Mouse (Mus musculus) induced T-regulatory cell, adult 2 months (primary cell): ENCODE measurements around the gene Lonp2.

ENCODE experiments used
- DNase-seq: peaks from one replicate; pipeline ENCODE4 v3.0.0-alpha.2; 2012; ENCODE audit warnings: low read depth

The Lonp2 gene

DNA sequence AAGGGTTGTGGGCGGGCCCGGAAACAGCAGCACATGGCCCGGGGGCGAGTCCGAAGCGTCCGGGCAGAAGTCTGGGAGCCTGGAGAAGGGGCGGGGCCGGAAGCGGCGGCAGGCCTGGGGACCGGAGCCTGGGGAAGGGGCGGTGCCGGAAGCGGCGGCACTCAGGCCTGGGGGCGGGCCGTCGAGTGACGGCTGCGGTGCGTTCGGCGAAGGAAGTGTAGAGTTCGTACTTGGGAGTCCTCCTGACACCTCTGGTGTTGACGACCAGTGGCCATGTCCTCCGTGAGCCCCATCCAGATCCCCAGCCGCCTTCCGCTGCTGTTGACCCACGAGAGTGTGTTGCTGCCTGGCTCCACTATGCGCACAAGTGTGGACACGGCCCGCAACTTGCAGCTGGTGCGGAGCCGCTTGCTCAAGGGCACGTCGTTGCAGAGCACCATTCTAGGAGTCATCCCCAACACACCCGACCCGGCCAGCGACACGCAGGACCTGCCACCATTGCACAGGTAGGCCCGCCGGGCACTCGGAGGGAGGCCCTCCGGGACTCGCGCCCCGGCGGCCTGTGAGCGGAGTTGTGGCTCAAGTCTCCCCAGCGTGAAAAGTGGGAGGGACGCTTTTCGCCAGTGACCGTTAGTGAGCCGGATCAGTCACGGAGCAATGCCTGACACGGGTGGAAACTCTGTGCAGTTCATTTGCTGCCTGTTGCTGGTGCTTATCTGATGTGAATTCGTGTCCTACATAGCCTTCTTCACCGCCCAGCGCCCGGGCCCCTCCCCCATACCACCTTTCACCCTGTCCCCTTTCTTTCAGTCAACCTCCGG is at the start of gene Lonp2:
Lonp2 (plus strand) TSS at position 133 of the 821 bp plus-strand sequence.
- DNase-seq = peak; percentile 96

DNA sequence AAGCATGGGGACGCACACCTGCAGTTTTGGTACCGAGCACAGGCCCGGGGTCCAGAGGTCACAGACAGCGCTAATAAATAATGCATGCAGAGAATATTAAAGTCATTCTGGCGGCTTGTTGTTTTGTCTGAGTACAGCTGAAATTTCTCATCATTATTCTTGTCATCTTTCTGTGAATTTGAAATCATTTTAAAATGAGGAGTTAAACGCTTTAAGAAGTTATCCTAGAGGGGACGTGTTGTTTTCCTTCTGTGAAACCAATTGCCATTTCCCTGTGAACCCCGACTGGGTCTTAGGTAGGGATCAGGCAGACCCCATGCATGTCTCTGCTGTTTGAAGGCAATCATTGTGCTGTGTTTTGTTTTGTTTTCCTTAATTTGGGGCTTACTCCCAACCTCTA is 46.3 kb upstream of the Lonp2 start:
- DNase-seq = no peak

DNA sequence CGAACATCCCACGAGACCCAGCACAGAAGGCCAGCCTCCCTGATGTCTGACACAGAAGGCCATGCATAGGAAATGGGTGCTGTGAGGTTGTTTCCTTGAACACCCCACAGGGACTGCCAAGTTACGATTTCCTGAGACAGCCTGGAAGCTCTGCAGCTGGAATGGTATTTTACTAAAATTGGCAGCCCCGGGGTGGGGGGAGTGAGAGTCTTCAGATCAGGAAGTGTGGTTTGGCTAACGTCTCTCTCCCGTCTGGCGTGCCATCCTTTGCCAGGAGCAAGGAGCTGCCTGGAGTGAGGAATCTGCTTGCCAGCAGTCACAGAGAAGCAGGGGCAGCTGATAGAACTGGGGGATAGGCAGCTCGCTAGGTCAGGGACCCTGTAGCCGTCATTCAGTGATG is 45.8 kb upstream of the Lonp2 start:
- DNase-seq = no peak

DNA sequence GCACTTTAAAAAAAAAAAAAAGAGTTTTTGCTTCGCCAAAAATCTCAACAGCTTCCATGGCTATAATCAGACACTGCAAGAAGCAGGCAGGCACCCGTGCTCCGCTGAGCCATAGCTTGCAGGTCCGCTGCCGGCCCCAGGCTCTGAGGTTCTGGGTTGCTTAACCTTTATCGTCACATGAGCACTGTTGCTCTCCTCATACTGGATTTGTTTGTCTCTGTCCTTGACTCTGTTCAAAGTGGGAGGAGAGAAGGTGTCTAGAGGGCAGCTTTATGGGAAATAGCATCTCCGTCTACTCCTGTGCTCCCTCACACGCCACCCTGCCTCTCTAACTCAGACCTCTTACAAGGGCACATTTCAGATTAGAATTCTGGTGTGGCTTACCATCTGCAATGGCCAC is 45.1 kb upstream of the Lonp2 start:
- no peak for DNase-seq

DNA sequence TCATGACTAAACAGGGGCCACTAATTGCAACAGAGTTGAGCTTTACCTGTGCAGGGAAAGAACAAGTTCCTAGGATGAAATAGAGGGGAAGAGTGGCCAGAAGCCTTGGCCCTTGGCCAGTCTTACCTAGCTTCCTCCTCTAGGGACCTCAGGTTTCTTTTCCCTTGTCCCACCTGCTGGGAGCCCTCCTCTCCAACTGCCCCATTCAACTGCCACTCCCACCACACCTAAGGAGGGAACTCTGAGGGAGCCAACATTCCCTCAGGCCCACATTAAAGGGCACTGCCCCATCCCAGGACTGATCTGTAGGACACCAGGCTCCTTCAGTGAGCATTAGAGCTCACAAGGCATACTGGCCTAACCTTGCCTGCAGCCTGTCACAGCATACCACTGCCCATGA is 43.4 kb upstream of the Lonp2 start, which contains the start of gene Abcc12:
Abcc12 (minus strand) TSS at position 229 of the 400 bp plus-strand sequence.
- no peak for DNase-seq

DNA sequence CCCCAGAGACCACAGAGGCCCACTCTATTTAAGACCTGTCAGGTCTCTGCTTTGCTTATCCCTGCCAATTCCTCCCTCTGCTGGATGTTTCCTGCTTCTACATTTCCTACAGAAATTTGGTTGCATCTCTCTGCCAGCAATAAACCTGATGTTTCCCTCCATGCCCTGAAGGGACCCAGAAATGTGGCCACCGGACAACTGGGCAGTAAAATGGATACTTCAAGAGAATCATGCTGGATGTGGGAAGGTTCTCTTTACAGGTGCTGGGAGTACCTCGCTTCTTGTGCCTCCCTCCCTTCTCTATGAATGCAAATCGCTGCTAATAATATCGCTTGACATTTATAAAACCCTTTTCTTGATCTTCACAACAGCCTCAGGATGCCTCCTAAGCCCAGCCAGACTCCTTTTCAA is 41.9 kb upstream of the Lonp2 start:
- no peak for DNase-seq

DNA sequence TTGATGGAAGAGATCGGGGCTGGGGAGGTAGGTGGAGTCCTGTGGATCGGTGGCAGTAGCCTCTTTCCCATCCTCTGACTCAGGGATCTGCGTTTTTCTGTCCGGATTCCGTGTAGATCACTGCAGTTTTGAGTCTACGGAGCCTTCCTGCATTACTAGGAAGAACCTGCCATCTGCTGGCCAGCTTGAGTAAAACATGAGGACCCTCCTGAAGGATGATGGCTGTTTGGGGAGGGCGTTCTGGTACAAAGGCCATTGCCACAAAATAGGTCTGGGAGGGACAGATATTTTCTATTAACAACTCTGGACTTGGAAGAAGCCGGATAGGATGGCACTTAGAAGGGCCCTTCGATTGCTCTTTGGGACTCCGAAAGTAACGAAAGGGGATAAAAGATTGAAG is 38.7 kb upstream of the Lonp2 start:
- DNase-seq = peak; percentile 88

DNA sequence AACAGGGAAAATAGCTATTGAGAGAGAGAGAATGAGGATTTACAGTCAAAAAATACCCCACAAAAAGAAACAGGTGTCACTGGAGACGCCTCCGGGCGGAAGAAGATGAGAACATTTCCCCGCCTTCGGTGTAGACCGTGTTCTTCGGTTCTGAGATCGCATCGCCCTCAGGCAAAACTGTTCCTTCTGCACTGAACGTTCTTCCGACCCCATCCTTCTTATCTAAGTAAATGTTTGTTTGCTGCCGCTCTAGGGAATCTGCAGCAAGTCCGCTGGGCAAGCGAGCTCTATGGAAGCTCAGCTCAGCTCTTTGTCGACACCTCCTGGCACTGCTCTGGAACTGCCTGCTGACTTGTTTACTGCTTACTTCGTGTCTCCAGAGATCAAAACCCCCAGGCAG is 38.3 kb upstream of the Lonp2 start:
- DNase-seq = peak; percentile 83

DNA sequence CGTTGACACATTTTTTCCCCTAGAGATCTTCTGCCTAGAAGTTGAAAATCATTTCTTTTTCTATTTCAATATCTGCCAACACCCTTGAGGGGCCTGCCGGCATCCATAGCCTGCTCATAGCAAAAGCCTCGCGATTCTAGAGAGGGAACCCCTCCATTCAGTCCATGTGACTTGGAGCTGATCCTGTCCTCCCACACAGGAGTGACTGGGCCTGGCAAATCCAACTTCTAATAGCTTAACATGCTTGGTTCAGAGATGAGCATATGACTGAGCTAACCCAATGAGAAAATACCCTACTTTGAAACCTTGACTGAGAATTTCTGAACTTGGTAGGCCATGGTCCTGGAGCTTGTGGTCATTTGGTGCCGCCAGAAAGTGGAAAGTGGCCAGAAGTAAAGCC is 37.8 kb upstream of the Lonp2 start:
- no peak for DNase-seq

DNA sequence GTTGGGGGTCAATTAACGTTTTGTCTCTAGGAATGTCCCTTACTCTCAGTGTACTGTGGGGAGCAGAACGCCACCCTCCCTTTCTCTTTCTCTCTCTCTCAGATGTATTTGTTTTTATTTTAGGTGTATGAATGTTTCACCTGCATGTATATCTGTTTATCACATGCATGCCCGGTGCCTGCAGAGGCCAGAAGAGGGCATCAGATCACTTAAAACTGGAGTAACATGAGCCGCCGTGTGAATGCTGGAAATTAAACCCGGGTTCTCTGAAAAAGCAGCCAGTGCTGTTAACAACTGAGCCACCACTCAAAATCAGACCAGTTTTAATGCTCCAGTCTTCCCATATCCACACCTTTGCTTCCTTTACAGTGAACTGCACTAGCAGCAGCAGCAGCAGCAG is 37.2 kb upstream of the Lonp2 start:
- peak; percentile 28 for DNase-seq

DNA sequence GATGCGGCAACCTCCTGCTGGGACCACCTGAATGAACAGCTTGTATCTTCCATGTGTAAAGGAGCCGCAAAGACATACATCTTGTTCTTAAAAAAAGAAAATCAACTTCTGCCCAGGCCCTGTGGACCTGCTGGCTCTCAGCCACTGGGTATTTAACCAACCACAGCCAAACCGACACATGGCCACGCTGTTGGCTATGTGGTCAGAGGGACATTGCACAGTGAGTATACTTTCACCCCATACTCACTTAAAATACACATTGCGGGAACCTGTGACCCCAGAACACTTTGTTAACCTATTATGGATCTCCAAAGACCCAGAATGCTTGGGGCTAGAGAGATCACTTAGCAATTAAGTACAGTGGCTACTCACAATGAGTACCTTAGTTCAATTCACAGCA is 35.5 kb upstream of the Lonp2 start:
- no peak for DNase-seq

DNA sequence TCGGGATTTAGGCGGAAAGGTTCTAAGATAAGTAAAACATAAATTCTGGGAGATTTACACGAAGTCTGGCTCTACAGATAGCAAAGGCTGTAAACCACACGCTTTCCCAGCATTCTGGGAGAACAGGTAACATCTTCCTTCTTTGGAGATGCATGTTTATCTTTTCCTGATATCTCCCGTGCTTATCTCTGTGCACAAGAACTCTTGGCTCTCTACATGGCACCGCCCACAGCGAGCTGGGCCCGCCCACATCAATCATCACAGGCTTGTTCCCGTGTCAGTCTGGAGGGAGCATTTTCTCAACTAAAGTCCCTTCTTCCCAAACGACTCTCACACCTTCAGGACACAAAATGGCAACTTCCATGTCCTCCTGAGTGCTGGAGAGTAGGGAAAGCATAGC is 30.7 kb upstream of the Lonp2 start:
- DNase-seq = no peak

DNA sequence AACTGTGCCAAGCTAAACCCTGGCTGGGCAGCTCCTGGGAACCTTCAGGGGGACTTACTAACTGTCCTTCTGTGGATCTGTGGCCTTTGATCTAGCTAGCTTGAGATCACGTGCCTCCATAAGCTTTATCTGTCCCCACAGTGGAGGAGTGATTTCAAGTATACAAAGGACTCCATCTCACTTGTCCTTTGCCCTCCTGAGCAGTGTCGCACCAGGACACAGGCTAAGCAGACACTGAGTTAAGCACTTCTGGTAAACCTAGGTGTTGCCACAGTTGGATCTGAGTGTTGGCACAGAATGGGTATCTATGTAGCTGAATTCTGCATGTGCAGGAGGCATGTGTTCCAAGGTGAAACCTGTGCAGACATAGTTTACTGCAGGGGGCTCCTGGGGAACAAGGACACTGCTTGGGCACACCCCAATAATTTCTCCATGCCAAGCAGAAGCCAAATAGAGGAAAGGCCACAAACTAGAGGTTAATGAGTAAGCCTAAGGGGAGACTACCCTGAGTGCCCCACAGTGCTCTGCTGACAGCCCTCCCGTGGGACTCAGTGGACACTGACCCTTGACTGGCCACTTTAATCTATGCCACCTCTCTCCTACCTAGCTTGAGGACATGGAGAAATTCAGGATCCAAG is 29.6 kb upstream of the Lonp2 start:
- DNase-seq = no peak

DNA sequence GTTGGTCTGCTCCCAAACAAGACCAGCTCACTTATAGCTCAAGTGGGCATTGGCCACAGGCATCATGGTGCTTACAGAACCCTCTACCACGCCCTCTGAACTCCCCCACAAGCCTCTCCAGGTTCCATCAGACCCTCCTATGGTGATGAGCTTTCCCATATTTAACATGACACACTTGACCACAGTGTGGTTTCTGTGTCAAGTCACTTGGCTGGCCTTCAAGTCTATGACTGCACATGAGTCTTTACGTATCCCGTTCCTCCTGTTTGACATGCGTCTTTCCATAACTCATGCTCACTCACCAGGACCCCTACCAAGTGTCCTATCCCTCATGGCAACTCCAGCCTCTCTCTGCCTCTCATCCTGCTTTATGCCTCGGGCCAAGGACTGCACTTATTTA is 28.2 kb upstream of the Lonp2 start:
- DNase-seq = no peak

DNA sequence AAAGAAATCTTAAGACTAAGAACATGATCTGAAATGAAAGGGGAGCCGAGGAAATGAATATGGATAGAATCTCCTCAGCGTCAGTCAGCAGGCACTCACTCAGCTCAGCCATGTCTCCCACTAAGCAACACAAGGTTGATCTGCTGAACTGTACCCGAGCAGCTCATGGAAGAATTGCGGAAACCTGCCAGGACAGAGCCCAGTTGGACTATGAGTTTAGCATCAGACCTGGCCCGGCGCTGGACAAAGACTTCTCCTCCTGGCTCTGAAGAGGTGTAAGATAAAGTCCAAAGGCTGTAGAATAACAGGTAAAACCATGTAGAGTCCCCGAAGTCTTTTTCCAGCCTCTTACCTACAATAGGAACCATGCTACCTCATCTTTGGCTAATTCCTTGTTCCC is 26.2 kb upstream of the Lonp2 start:
- no peak for DNase-seq

DNA sequence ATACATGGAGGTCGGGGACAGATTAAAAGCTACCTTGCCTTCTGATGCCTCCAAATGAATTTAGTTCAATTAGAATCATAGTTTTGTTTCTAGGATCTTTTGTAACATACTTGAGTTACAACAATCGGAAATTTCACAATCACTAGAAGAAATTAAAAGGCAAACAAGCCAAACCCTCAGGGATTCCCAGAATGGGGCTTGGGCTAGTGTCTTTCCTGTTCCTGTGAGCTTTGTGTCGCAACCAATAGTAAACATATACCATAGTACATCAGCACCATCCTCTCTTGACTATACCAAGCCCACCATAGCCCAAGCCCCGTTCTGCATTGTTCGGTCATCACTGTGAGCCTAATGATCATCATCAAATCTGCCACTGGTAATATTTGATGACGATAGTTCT is 24.5 kb upstream of the Lonp2 start:
- DNase-seq = no peak

DNA sequence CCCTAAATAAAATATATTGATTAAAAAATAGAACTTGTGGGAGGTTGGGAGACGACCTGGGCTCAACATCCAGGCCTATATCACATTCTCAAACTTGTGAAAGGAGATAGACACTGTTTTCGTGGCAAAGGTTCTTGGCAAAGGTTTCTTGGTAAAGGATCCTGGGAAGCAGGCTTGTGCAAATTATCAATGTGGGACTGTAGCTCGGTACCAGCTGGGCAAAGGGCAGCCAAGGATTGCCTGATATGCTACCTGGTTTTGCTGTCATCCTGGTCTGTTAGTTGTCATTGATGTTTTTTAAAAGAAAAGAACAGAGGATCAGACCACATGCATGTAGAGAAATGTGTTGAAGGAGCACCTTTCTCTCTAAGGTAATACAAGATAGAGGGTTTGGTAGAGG is 23.5 kb upstream of the Lonp2 start:
- no peak for DNase-seq

DNA sequence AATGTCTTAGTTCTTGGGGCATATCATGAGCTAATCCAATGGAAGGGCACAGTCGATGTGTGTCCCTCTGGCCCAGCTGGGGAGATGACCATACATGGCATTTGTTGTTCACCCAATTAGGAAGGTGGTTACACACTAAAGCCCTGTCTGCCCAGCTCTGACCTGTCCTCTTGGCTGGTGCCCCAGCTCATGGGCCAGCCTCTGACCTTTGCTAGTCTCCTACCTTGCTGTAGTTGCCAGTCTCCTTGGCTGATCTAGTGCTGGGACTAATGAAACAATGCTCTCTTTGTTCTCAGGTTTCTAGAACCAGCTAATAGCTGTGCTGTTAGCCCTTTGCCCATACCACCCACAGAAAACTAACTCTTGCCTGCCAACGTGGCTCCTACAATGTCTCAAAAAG is 20.7 kb upstream of the Lonp2 start:
- DNase-seq = no peak

DNA sequence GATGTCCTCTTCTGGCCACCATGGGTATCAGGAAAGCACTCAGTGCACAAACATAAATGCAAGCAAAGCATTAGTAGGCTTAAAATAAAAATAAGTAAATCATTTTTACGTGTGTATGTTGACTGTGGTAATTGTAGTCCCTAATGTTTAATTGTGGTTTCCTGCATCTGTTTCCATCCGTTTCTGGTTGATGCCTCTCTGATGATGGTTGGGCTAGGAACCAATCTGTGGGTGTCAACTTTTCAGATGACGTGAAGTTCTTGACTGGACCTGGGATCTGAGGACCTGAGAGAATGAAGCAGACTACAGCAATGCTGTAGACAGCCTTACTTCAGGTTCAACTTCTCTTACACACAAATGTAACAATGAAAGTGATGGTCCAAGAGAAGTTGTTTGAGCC is 19.2 kb upstream of the Lonp2 start:
- DNase-seq = no peak

DNA sequence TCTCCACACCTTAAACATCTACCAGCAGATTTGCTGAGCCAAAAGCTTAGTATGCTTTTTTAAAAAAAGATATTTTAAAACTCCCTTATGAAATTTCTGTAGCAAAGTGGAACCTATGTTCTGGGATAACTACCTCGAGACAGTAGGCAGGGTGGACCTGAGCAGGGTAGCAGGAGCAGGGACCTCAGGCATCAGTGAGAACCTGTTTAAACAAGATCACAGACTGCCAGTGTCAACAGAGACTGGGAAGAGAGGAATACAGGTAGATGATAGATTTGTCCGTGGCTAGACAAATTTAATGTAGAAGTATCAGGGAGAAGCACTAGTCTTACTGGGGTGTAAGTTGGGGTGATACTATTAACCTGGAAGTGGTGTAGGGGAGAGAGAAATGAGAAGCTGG is 10.0 kb upstream of the Lonp2 start:
- DNase-seq = no peak

DNA sequence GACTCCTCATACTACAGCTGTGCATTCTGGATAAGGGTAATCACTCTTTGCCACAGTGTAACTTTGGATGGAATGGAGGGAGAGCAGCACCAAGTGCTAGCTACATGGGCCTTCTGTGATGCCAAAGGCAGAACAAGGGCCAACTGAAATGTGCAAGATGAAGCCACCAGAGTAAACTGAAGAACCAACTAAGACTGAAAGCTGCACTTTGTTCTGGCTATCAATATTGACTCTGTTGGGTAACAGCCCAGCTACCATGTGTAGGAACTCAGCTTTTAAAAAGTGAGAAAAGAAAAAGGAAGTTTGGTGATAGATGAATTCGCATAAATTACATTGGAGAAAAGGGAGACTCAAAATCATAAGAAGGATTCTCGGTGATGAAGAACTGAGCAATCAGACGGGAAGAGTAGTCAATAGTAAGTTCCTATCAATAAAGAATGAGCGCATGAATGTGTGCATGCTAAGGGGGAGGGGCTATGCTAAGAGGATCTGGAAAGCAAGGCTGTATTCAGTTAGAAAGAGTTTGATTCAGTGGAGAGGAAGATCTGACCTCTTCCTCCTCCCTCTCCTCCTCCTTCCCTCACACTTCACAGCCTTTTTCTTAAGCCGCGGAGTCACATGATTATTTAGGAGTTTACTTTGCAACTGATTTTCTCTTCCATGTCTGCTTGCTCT is 8.6 kb upstream of the Lonp2 start:
- no peak for DNase-seq

DNA sequence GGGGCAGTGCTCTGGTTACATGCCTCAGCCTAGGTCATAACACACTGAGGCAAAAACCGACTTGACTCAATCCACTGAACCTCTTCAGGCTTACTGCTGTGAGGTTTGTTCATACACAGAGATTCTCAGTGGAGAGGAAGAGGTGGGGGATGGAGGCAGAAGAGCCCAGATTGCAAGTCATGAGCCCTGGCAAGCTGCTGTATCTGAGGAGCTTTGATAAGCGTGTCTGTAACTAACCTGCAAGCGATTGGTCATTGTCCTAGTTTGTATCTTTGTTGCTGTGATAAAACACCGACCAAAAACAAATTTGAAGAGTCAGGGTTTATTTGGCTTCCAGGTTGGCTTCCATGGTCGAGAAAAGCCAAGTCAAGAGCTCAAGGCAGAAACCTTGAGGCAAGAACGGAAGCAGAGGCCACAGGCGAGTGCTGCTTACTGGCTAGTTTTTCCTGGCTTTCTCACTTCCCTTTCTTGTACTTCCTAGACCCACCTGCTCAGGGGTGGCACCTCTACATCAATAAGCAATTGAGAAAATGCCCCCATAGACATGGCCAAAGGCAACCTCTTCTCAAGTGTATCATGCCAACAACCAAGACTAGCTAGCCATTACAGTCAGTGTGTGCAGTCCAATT is 6.0 kb upstream of the Lonp2 start:
- no peak for DNase-seq

DNA sequence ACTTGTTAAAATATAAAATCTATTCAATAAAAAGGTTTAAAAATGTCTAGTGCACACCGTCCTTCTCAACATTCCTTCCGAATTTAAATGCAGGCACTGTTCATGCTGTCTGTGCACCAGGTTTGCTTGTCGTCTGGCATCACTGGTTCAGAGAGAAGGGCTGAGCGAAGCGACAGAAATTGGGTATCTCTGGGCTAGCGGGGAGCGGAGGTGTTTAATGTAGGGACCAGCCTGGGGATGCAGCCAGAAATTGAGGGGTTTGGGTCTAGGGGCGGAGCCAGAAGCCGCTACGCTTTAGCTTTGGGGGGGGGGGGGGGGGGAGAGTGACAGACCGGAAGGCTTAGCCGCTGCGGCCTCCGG is 312 bp upstream of the Lonp2 start:
- DNase-seq = no peak
